Mouse (Mus musculus) embryonic facial prominence, embryonic 11.5 days (tissue): Measurements from ENCODE around the gene Pde10a. TPM values are rescaled to one million over a fixed set of nuclear protein-coding genes. Genes with fewer than 3 reads are reported as not detected.

Experiments
- ATAC-seq: fragments of 200-750 bp; cut with Nextera tagmentation; replicated peaks from 2 replicates; pipeline ENCODE4 v1.8.0; 2017; ENCODE audit warnings: low read depth; ENCODE audit not compliant: insufficient number of reproducible peaks, low FRiP score, low TSS enrichment
- DNase-seq: peaks from one replicate; pipeline ENCODE4 v3.0.0-alpha.2; 2015; ENCODE audit warnings: low spot score
- H3K27ac ChIP-seq: fragments of 300-500 bp; sonication (generic); replicated peaks from 2 replicates; pipeline ENCODE4 v1.5.1; 2014; ENCODE audit warnings: mild to moderate bottlenecking, low read depth, low read length, control low read depth
- H3K27me3 ChIP-seq: fragments of 300-500 bp; sonication (generic); 2 replicates; pipeline ENCODE4 v1.6.1; 2014; ENCODE audit warnings: mild to moderate bottlenecking, low read length, moderate library complexity, mixed read lengths; ENCODE audit not compliant: control insufficient read depth, insufficient read depth
- H3K36me3 ChIP-seq: fragments of 300-500 bp; sonication (generic); replicated peaks from 2 replicates; pipeline ENCODE4 v1.6.1; 2014; ENCODE audit warnings: low read depth, mild to moderate bottlenecking, low read length, moderate library complexity, mixed read lengths; ENCODE audit not compliant: control insufficient read depth, insufficient read depth
- H3K4me1 ChIP-seq: fragments of 300-500 bp; sonication (generic); 2 replicates; pipeline ENCODE4 v1.6.1; 2014; ENCODE audit warnings: low read length, mixed read lengths; ENCODE audit not compliant: control insufficient read depth, insufficient read depth
- H3K4me2 ChIP-seq: fragments of 300-500 bp; sonication (generic); 2 replicates; pipeline ENCODE4 v1.6.1; 2014; ENCODE audit warnings: low read depth, mild to moderate bottlenecking, control low read depth, low read length, moderate library complexity
- H3K4me3 ChIP-seq: fragments of 300-500 bp; sonication (generic); 2 replicates; pipeline ENCODE4 v1.5.1; 2014; ENCODE audit warnings: low read depth, low read length, control low read depth
- H3K9ac ChIP-seq: fragments of 300-500 bp; sonication (generic); replicated peaks from 2 replicates; pipeline ENCODE4 v1.6.1; 2014; ENCODE audit warnings: mild to moderate bottlenecking, control low read depth, low read length
- H3K9me3 ChIP-seq: fragments of 300-500 bp; sonication (generic); replicated peaks from 2 replicates; pipeline ENCODE4 v1.6.1; 2016; ENCODE audit warnings: mild to moderate bottlenecking, low read length, inconsistent platforms, mixed read lengths; ENCODE audit not compliant: control insufficient read depth
- WGBS: fragments of 180-500 bp; shearing (Covaris S2); extraction: QIAGEN DNeasy Blood & Tissue Kit; methylation state at CpG from one replicate; pipeline ENCODE4 v1.1.7; 2014; 5-methylcytosine and 5-hydroxymethylcytosine counted together
- polyA plus RNA-seq: library from polyadenylated mRNA; unstranded; fragments of >200 nt; fragmentation: Nextera tagmentation; extraction: Ambion mirVana; gene quantifications from 2 replicates; pipeline ENCODE4 v1.2.1, GENCODE M21; 2014

Pde10a gene
- polyA plus RNA-seq, 1 experiment from 2014 or later = 1.9 TPM

GRCm38 (mm10) chr17:8674651-8675050, 149.5 kb downstream of the Pde10a start:
- H3K4me2 ChIP-seq = no peak overlapping the region
- DNase-seq (no peak), ATAC-seq (no peak)
- no peak overlapping the region for H3K9ac ChIP-seq
- H3K36me3 ChIP-seq = no peaks in the 10 kb centered on the region
- no peaks in the 10 kb centered on the region for H3K27me3 ChIP-seq
- WGBS = 81% methylated on average over 2 of the region's 2 CpGs
- no peaks in the 10 kb centered on the region for H3K9me3 ChIP-seq
- no peak overlapping the region for H3K4me3 ChIP-seq
- H3K27ac ChIP-seq = no peak overlapping the region
- no peaks in the 10 kb centered on the region for H3K4me1 ChIP-seq

GRCm38 (mm10) chr17:8686356-8686755, 161.2 kb downstream of the Pde10a start:
- Histone ChIP-seq H3K4me3 (no peak overlapping the region), H3K4me1 (no peaks in the 10 kb centered on the region), H3K36me3 (no peaks in the 10 kb centered on the region), H3K9ac (no peak overlapping the region), H3K9me3 (no peaks in the 10 kb centered on the region), H3K27ac (no peak overlapping the region), H3K4me2 (no peak overlapping the region), H3K27me3 (no peaks in the 10 kb centered on the region)
- WGBS = 78% methylated on average over 7 of the region's 7 CpGs
- ATAC-seq = no peak
- no peak for DNase-seq

- H3K36me3 ChIP-seq = no peaks in the 10 kb centered on the region
- no peak overlapping the region for H3K9ac ChIP-seq
- H3K27me3 ChIP-seq = no peaks in the 10 kb centered on the region
- ATAC-seq (no peak), DNase-seq (no peak)
- no peak overlapping the region for H3K27ac ChIP-seq
- whole genome bisulfite sequencing = 45% methylated on average over 3 of the region's 3 CpGs
- no peaks in the 10 kb centered on the region for H3K9me3 ChIP-seq
- H3K4me2 ChIP-seq = no peak overlapping the region
- H3K4me1 ChIP-seq = no peaks in the 10 kb centered on the region
- H3K4me3 ChIP-seq = no peak overlapping the region
These were observed 162.9 kb downstream of the Pde10a start for GRCm38 (mm10) chr17:8688096-8688495.

GRCm38 (mm10) chr17:8698265-8698664, 173.1 kb downstream of the Pde10a start:
- Histone ChIP-seq H3K27ac (no peak overlapping the region), H3K36me3 (no peaks in the 10 kb centered on the region), H3K4me2 (no peak overlapping the region), H3K27me3 (no peaks in the 10 kb centered on the region), H3K4me3 (no peak overlapping the region), H3K9me3 (no peaks in the 10 kb centered on the region; the same call in 1 of the 2 replicates), H3K9ac (no peak overlapping the region), H3K4me1 (no peaks in the 10 kb centered on the region; the same call in 1 of the 2 replicates)
- ATAC-seq = no peak
- no peak for DNase-seq
- WGBS = 92% methylated on average over 1 of the region's 1 CpGs

- Histone ChIP-seq H3K4me3 (no peak overlapping the region), H3K27ac (no peak overlapping the region), H3K36me3 (no peaks in the 10 kb centered on the region), H3K9me3 (no peaks in the 10 kb centered on the region; the same call in 1 of the 2 replicates), H3K9ac (no peak overlapping the region), H3K4me2 (no peak overlapping the region), H3K4me1 (no peaks in the 10 kb centered on the region; the same call in 1 of the 2 replicates), H3K27me3 (no peaks in the 10 kb centered on the region)
- DNase-seq (no peak), ATAC-seq (no peak)
- 73% methylated on average over 3 of the region's 3 CpGs for WGBS
These were observed 173.6 kb downstream of the Pde10a start for GRCm38 (mm10) chr17:8698793-8699192.

GRCm38 (mm10) chr17:8701096-8701495, 175.9 kb downstream of the Pde10a start:
- Histone ChIP-seq H3K9me3 (no peaks in the 10 kb centered on the region; the same call in 1 of the 2 replicates), H3K9ac (no peak overlapping the region)

GRCm38 (mm10) chr17:8702503-8702902, 177.3 kb downstream of the Pde10a start:
- no peak overlapping the region for H3K9ac ChIP-seq
- no peak overlapping the region for H3K27ac ChIP-seq
- H3K4me1 ChIP-seq = no peaks in the 10 kb centered on the region; the same call in 1 of the 2 replicates
- H3K4me2 ChIP-seq = no peak overlapping the region
- 91% methylated on average over 5 of the region's 5 CpGs for WGBS
- no peaks in the 10 kb centered on the region for H3K36me3 ChIP-seq
- no peak for DNase-seq
- no peaks in the 10 kb centered on the region for H3K27me3 ChIP-seq
- no peak overlapping the region for H3K4me3 ChIP-seq
- no peaks in the 10 kb centered on the region for H3K9me3 ChIP-seq
- no peak for ATAC-seq

More at GRCm38 (mm10) chr17:8701096-8701495, 175.9 kb downstream of the Pde10a start:
- Histone ChIP-seq H3K4me2 (no peak overlapping the region), H3K4me3 (no peak overlapping the region), H3K27ac (no peak overlapping the region), H3K4me1 (no peaks in the 10 kb centered on the region; the same call in 1 of the 2 replicates), H3K27me3 (no peaks in the 10 kb centered on the region), H3K36me3 (no peaks in the 10 kb centered on the region)
- DNase-seq (no peak), ATAC-seq (no peak)
- 58% methylated on average over 7 of the region's 7 CpGs for WGBS

GRCm38 (mm10) chr17:8708006-8708405, 182.8 kb downstream of the Pde10a start:
- Histone ChIP-seq H3K27me3 (no peaks in the 10 kb centered on the region), H3K9me3 (no peaks in the 10 kb centered on the region), H3K4me1 (no peaks in the 10 kb centered on the region), H3K27ac (no peak overlapping the region), H3K4me2 (no peak overlapping the region), H3K9ac (no peak overlapping the region), H3K36me3 (no peaks in the 10 kb centered on the region), H3K4me3 (no peak overlapping the region)
- no peak for DNase-seq
- no peak for ATAC-seq
